17 mouse cellular contexts compared by ENCODE assay signal in genomic region chr5:40986562-40986961, GRCm38 (mm10).
A peak's percentile ranks its signal among the peaks of the same experiment; 100 is the strongest.
DNase-seq lines count a peak whose midpoint lies in the region; ATAC-seq lines count a peak whose summit lies in the region.
"Had no signal": no experiment of that assay in that cellular context is flagged by ENCODE, and none has a peak within 500 bp of the region (broad histone marks: within the 10 kb centered on the region; RNA-seq: fewer than 3 reads in every experiment).

No protein-coding gene starts in this region.

- ATAC-seq in neural tube, embryonic 14.5 days (ENCODE audit: low read depth), result peak; percentile 71; the same call in 1 of the 2 replicates
- ATAC-seq in limb, embryonic 12.5 days (ENCODE audit: insufficient number of reproducible peaks, insufficient read depth, low FRiP score, low TSS enrichment, low read depth), result 0 out of 2 replicates have a peak, but pooled peaks have one; percentile 73
- ATAC-seq: forebrain, embryonic 16.5 days had no signal

- 51% methylated on average over 7 of the region's 7 CpGs for WGBS in neural tube, embryonic 14.5 days
- WGBS in limb, embryonic 12.5 days, result 21% methylated on average over 7 of the region's 7 CpGs

- H3K9ac ChIP-seq in neural tube, embryonic 14.5 days (replicated peaks; ENCODE audit: low read depth, low read length), result no peak overlapping the region
- H3K9ac ChIP-seq in limb, embryonic 12.5 days (replicated peaks), result no peak overlapping the region
- H3K9ac ChIP-seq: embryonic facial prominence, embryonic 13.5 days; forebrain, embryonic 12.5 days; heart, embryonic 12.5 days had no signal

- H3K4me2 ChIP-seq in neural tube, embryonic 14.5 days (ENCODE audit: low read depth, low read length), result no peak overlapping the region
- no peak overlapping the region for H3K4me2 ChIP-seq in limb, embryonic 12.5 days
- H3K4me2 ChIP-seq: embryonic facial prominence, embryonic 13.5 days; forebrain, embryonic 12.5 days; heart, embryonic 12.5 days had no signal

- H3K36me3 ChIP-seq in neural tube, embryonic 14.5 days (ENCODE audit: control insufficient read depth, insufficient read depth, low read length), result no peaks in the 10 kb centered on the region
- H3K36me3 ChIP-seq in limb, embryonic 12.5 days, result no peaks in the 10 kb centered on the region
- H3K36me3 ChIP-seq: embryonic facial prominence, embryonic 13.5 days; forebrain, embryonic 12.5 days; heart, embryonic 12.5 days; hindbrain, embryonic 10.5 days had no signal

- H3K4me1 ChIP-seq in neural tube, embryonic 14.5 days (ENCODE audit: control insufficient read depth, insufficient read depth, low read length), result no peaks in the 10 kb centered on the region
- H3K4me1 ChIP-seq in limb, embryonic 12.5 days (replicated peaks), result 0 out of 2 replicates have a peak, but pooled peaks cover 3% of the 10 kb centered on the region
- H3K4me1 ChIP-seq: forebrain, embryonic 12.5 days; heart, embryonic 12.5 days; hindbrain, embryonic 10.5 days had no signal

- DNase-seq in embryo, embryonic 11 days, result peak; percentile 11
- DNase-seq in embryo, embryonic 10.5 days (ENCODE audit: low spot score), result no peak
- no peak for DNase-seq in neural tube, embryonic 10.5 days (ENCODE audit: extremely low spot score, low spot score)
- no peak for DNase-seq in urinary bladder, postnatal 10 days (ENCODE audit: low spot score)
- DNase-seq in cerebellum, postnatal 4 days (ENCODE audit: low spot score in 2 of 2), result no peak
- DNase-seq: adrenal gland, postnatal 25 days; cerebellum, adult 2 months; cerebellum, postnatal 10 days; gastrocnemius, adult 2 months; gastrocnemius, postnatal 25 days had no signal

- H3K9me3 ChIP-seq in neural tube, embryonic 14.5 days (ENCODE audit: control insufficient read depth, low read length), result no peaks in the 10 kb centered on the region
- no peaks in the 10 kb centered on the region for H3K9me3 ChIP-seq in limb, embryonic 12.5 days
- H3K9me3 ChIP-seq: embryonic facial prominence, embryonic 13.5 days; forebrain, embryonic 12.5 days; heart, embryonic 12.5 days; hindbrain, embryonic 10.5 days had no signal

- no peak overlapping the region for H3K27ac ChIP-seq in neural tube, embryonic 14.5 days (ENCODE audit: low read depth, low read length)
- H3K27ac ChIP-seq in limb, embryonic 12.5 days, result no peak overlapping the region
- H3K27ac ChIP-seq: embryonic facial prominence, embryonic 13.5 days; forebrain, embryonic 12.5 days; gastrocnemius, adult 2 months; hindbrain, embryonic 10.5 days had no signal

- no peaks in the 10 kb centered on the region for H3K27me3 ChIP-seq in neural tube, embryonic 14.5 days (ENCODE audit: control insufficient read depth, insufficient read depth, low read length)
- H3K27me3 ChIP-seq in limb, embryonic 12.5 days, result no peaks in the 10 kb centered on the region
- H3K27me3 ChIP-seq: embryonic facial prominence, embryonic 13.5 days; forebrain, embryonic 12.5 days; heart, embryonic 12.5 days had no signal

- H3K4me3 ChIP-seq in neural tube, embryonic 14.5 days (ENCODE audit: low read depth, low read length), result no peak overlapping the region
- H3K4me3 ChIP-seq in limb, embryonic 12.5 days (replicated peaks), result no peak overlapping the region
- H3K4me3 ChIP-seq: embryonic facial prominence, embryonic 13.5 days; forebrain, embryonic 12.5 days; gastrocnemius, adult 2 months; heart, embryonic 12.5 days; hindbrain, embryonic 10.5 days had no signal
